Mouse (Mus musculus) naive thymus-derived CD4-positive, alpha-beta T cell, adult 2 months (primary cell): ENCODE results near the gene Cacng7.

ENCODE experiments used
- DNase-seq: peaks from one replicate; pipeline ENCODE4 v3.0.0-alpha.2; 2011; ENCODE audit warnings: low read depth

The Cacng7 gene

GRCm38 (mm10) chr7:3347366-3348287 is 14.9 kb downstream of the Cacng7 start:
- no peak for DNase-seq

GRCm38 (mm10) chr7:3348326-3348725 is 15.6 kb downstream of the Cacng7 start:
- no peak for DNase-seq

GRCm38 (mm10) chr7:3349775-3350174 is 17.0 kb downstream of the Cacng7 start:
- DNase-seq, result no peak

GRCm38 (mm10) chr7:3351536-3351935 is 18.8 kb downstream of the Cacng7 start:
- no peak for DNase-seq

- no peak for DNase-seq
These were observed 22.1 kb downstream of the Cacng7 start for GRCm38 (mm10) chr7:3354850-3355249.

GRCm38 (mm10) chr7:3360678-3361077 is 27.9 kb downstream of the Cacng7 start:
- DNase-seq, result no peak

GRCm38 (mm10) chr7:3365547-3366279 is 33.0 kb downstream of the Cacng7 start:
- no peak for DNase-seq

GRCm38 (mm10) chr7:3366705-3367516 is 34.2 kb downstream of the Cacng7 start:
- DNase-seq, result no peak

- no peak for DNase-seq
These were observed 34.8 kb downstream of the Cacng7 start for GRCm38 (mm10) chr7:3367569-3367968.

GRCm38 (mm10) chr7:3368311-3368710 is 35.6 kb downstream of the Cacng7 start:
- no peak for DNase-seq

- no peak for DNase-seq
These were observed 36.4 kb downstream of the Cacng7 start for GRCm38 (mm10) chr7:3369189-3369588.

GRCm38 (mm10) chr7:3370407-3370806 is 37.7 kb downstream of the Cacng7 start:
- no peak for DNase-seq

GRCm38 (mm10) chr7:3372376-3372775 is 39.6 kb downstream of the Cacng7 start:
- no peak for DNase-seq

- no peak for DNase-seq
These were observed 41.0 kb downstream of the Cacng7 start for GRCm38 (mm10) chr7:3373754-3374153.

GRCm38 (mm10) chr7:3376831-3377230 is 44.1 kb downstream of the Cacng7 start:
- DNase-seq, result no peak

- DNase-seq, result no peak
These were observed 49.4 kb downstream of the Cacng7 start for GRCm38 (mm10) chr7:3382123-3382522.

- no peak for DNase-seq
These were observed 52.1 kb downstream of the Cacng7 start for GRCm38 (mm10) chr7:3384807-3385319.

- DNase-seq, result no peak
These were observed 53.4 kb downstream of the Cacng7 start for GRCm38 (mm10) chr7:3386036-3386730.

- DNase-seq, result no peak
These were observed 55.0 kb downstream of the Cacng7 start for GRCm38 (mm10) chr7:3387761-3388160.

GRCm38 (mm10) chr7:3388885-3389284 is 56.1 kb downstream of the Cacng7 start:
- DNase-seq, result no peak
